Mouse (Mus musculus): Measurements from ENCODE around the gene Cd3e. TPM values are rescaled to one million over a fixed set of nuclear protein-coding genes. Genes with fewer than 3 reads are reported as not detected.
A peak's percentile ranks its signal among the peaks of the same experiment; 100 is the strongest.

Gene Cd3e
- polyA plus RNA-seq (2015; fragmentation: Nextera tagmentation; extraction: Ambion mirVana), result not detected in 2 replicates

GRCm38 (mm10) chr9:45009180-45010078 lies at the start of gene Cd3e:
Gene Cd3e (minus strand): TSS chr9:45009627.
- H3K4me1 ChIP-seq (replicated peaks), result no peaks in the 10 kb centered on the region
- H3K27ac ChIP-seq, result no peak within 1 kb of the TSS
- H3K4me3 ChIP-seq (replicated peaks), result no peak within 1 kb of the TSS
- H3K36me3 ChIP-seq, result no peaks in the 10 kb centered on the region
- no peak within 1 kb of the TSS for H3K9ac ChIP-seq (replicated peaks)
- H3K27me3 ChIP-seq, result 0 out of 2 replicates have a peak, but pooled peaks cover 3% of the 10 kb centered on the region
- H3K4me2 ChIP-seq (replicated peaks), result no peak within 1 kb of the TSS
- no peaks in the 10 kb centered on the region for H3K9me3 ChIP-seq
- 84% methylated on average over 19 of the region's 19 CpGs for WGBS
- no peak for ATAC-seq

GRCm38 (mm10) chr9:45058304-45058940 lies 49.0 kb upstream of the Cd3e start:
- Histone ChIP-seq H3K9me3 (no peaks in the 10 kb centered on the region), H3K36me3 (no peaks in the 10 kb centered on the region), H3K9ac (replicated peaks) (0 out of 2 replicates have a peak overlapping the region, but pooled peaks have one; percentile 23), H3K4me3 (replicated peaks) (no peak overlapping the region), H3K4me1 (replicated peaks) (0 out of 2 replicates have a peak, but pooled peaks cover 6% of the 10 kb centered on the region), H3K27me3 (peaks cover 49% of the 10 kb centered on the region), H3K4me2 (replicated peaks) (no peak overlapping the region), H3K27ac (no peak overlapping the region)
- ATAC-seq, result no peak
- WGBS, result 49% methylated on average over 5 of the region's 5 CpGs

- Histone ChIP-seq H3K9ac (replicated peaks) (peak within 1 kb of the TSS; percentile 67), H3K4me3 (replicated peaks) (peak within 1 kb of the TSS; percentile 66), H3K27me3 (peaks cover 62% of the 10 kb centered on the region), H3K4me1 (replicated peaks) (0 out of 2 replicates have a peak, but pooled peaks cover 6% of the 10 kb centered on the region), H3K9me3 (no peaks in the 10 kb centered on the region), H3K4me2 (replicated peaks) (peak within 1 kb of the TSS; percentile 65), H3K36me3 (no peaks in the 10 kb centered on the region), H3K27ac (peak within 1 kb of the TSS; percentile 99)
- peak; percentile 98 for ATAC-seq
- under 1% methylated on average over 32 of the region's 33 CpGs for WGBS
Observed at GRCm38 (mm10) chr9:45055082-45055713, 45.8 kb upstream of the Cd3e start, which contains the start of gene Mpzl3. Gene Mpzl3 (plus strand): TSS chr9:45055186.

- 90% methylated on average over 2 of the region's 2 CpGs for WGBS
Observed at GRCm38 (mm10) chr9:45050301-45050700, 40.9 kb upstream of the Cd3e start.

GRCm38 (mm10) chr9:45049731-45050130 lies 40.3 kb upstream of the Cd3e start:
- no peak for ATAC-seq
- H3K27ac ChIP-seq, result no peak overlapping the region
- no peak overlapping the region for H3K4me3 ChIP-seq (replicated peaks)
- WGBS, result 92% methylated on average over 1 of the region's 1 CpGs
- H3K4me2 ChIP-seq (replicated peaks), result no peak overlapping the region
- H3K27me3 ChIP-seq, result peaks cover 52% of the 10 kb centered on the region
- H3K36me3 ChIP-seq, result no peaks in the 10 kb centered on the region
- 0 out of 2 replicates have a peak, but pooled peaks cover 4% of the 10 kb centered on the region for H3K4me1 ChIP-seq (replicated peaks)
- no peaks in the 10 kb centered on the region for H3K9me3 ChIP-seq
- H3K9ac ChIP-seq (replicated peaks), result no peak overlapping the region

More at GRCm38 (mm10) chr9:45050301-45050700, 40.9 kb upstream of the Cd3e start:
- Histone ChIP-seq H3K4me1 (replicated peaks) (0 out of 2 replicates have a peak, but pooled peaks cover 4% of the 10 kb centered on the region), H3K4me3 (replicated peaks) (no peak overlapping the region), H3K27me3 (peaks cover 47% of the 10 kb centered on the region), H3K27ac (no peak overlapping the region), H3K9me3 (no peaks in the 10 kb centered on the region), H3K9ac (replicated peaks) (no peak overlapping the region), H3K36me3 (no peaks in the 10 kb centered on the region), H3K4me2 (replicated peaks) (no peak overlapping the region)
- ATAC-seq, result no peak

GRCm38 (mm10) chr9:45048511-45048910 lies 39.1 kb upstream of the Cd3e start:
- ATAC-seq, result no peak
- Histone ChIP-seq H3K36me3 (no peaks in the 10 kb centered on the region), H3K27me3 (peaks cover 57% of the 10 kb centered on the region), H3K9ac (replicated peaks) (no peak overlapping the region), H3K4me1 (replicated peaks) (no peaks in the 10 kb centered on the region), H3K27ac (no peak overlapping the region), H3K4me2 (replicated peaks) (no peak overlapping the region), H3K4me3 (replicated peaks) (no peak overlapping the region), H3K9me3 (no peaks in the 10 kb centered on the region)
- WGBS, result 28% methylated on average over 4 of the region's 4 CpGs

- H3K27ac ChIP-seq, result no peak overlapping the region
- no peak overlapping the region for H3K9ac ChIP-seq (replicated peaks)
- no peak overlapping the region for H3K4me2 ChIP-seq (replicated peaks)
- H3K27me3 ChIP-seq, result peaks cover 63% of the 10 kb centered on the region
- no peak for ATAC-seq
- no peak overlapping the region for H3K4me3 ChIP-seq (replicated peaks)
- H3K9me3 ChIP-seq, result no peaks in the 10 kb centered on the region
- H3K4me1 ChIP-seq (replicated peaks), result peaks cover 7% of the 10 kb centered on the region; the same call in 1 of the 2 replicates
- 91% methylated on average over 16 of the region's 16 CpGs for WGBS
- no peaks in the 10 kb centered on the region for H3K36me3 ChIP-seq
Observed at GRCm38 (mm10) chr9:45046973-45047372, 37.5 kb upstream of the Cd3e start.

- no peak for ATAC-seq
- Histone ChIP-seq H3K27me3 (peaks cover 83% of the 10 kb centered on the region), H3K4me2 (replicated peaks) (no peak overlapping the region), H3K27ac (no peak overlapping the region), H3K9ac (replicated peaks) (no peak overlapping the region), H3K36me3 (no peaks in the 10 kb centered on the region), H3K4me1 (replicated peaks) (peaks cover 7% of the 10 kb centered on the region; the same call in 1 of the 2 replicates), H3K9me3 (no peaks in the 10 kb centered on the region), H3K4me3 (replicated peaks) (no peak overlapping the region)
- WGBS, result under 1% methylated on average over 10 of the region's 10 CpGs
Observed at GRCm38 (mm10) chr9:45042947-45043346, 33.5 kb upstream of the Cd3e start.

- no peak overlapping the region for H3K4me2 ChIP-seq (replicated peaks)
- WGBS, result 2% methylated on average over 20 of the region's 20 CpGs
- peaks cover 84% of the 10 kb centered on the region for H3K27me3 ChIP-seq
- H3K27ac ChIP-seq, result no peak overlapping the region
- no peak overlapping the region for H3K9ac ChIP-seq (replicated peaks)
- no peak for ATAC-seq
- peaks cover 7% of the 10 kb centered on the region; the same call in 1 of the 2 replicates for H3K4me1 ChIP-seq (replicated peaks)
- no peaks in the 10 kb centered on the region for H3K9me3 ChIP-seq
- no peaks in the 10 kb centered on the region for H3K36me3 ChIP-seq
- no peak overlapping the region for H3K4me3 ChIP-seq (replicated peaks)
Observed at GRCm38 (mm10) chr9:45042056-45042720, 32.8 kb upstream of the Cd3e start.

GRCm38 (mm10) chr9:45041131-45041838 lies 31.9 kb upstream of the Cd3e start:
- Histone ChIP-seq H3K9ac (replicated peaks) (no peak overlapping the region), H3K27me3 (peaks cover 80% of the 10 kb centered on the region), H3K27ac (no peak overlapping the region), H3K9me3 (no peaks in the 10 kb centered on the region), H3K36me3 (no peaks in the 10 kb centered on the region), H3K4me3 (replicated peaks) (no peak overlapping the region), H3K4me1 (replicated peaks) (peaks cover 7% of the 10 kb centered on the region; the same call in 1 of the 2 replicates), H3K4me2 (replicated peaks) (peak overlapping the region; percentile 33)
- ATAC-seq, result no peak
- WGBS, result 35% methylated on average over 17 of the region's 17 CpGs
